Mouse (Mus musculus): ENCODE results near the gene Phf10. TPM values are rescaled to one million over a fixed set of nuclear protein-coding genes. Genes with fewer than 3 reads are reported as not detected.

The Phf10 gene
- 20.7 and 33.5 TPM in 2 replicates for polyA plus RNA-seq (2015; fragmentation: Nextera tagmentation; extraction: Ambion mirVana)

GRCm38 (mm10) chr17:14960951-14961556 lies at the start of gene Phf10:
Gene Phf10, minus strand, starts transcription at chr17:14961273.

GRCm38 (mm10) chr17:15009706-15010413 lies 48.8 kb upstream of the Phf10 start, which contains the start of gene Gm3435:
Gene Gm3435, plus strand, starts transcription at chr17:15010176.

GRCm38 (mm10) chr17:14978362-14979038 lies 17.4 kb upstream of the Phf10 start, which contains the start of the genes 9030025P20Rik and Gm3417:
Gene 9030025P20Rik, plus strand, starts transcription at chr17:14978468.
Gene Gm3417, minus strand, starts transcription at chr17:14978790.

GRCm38 (mm10) chr17:14943009-14943728 lies 17.9 kb downstream of the Phf10 start, which contains the start of the genes Wdr27 and 1600012H06Rik:
Gene Wdr27, minus strand, starts transcription at chr17:14943158.
Gene 1600012H06Rik, plus strand, starts transcription at chr17:14943184.

Other genes starting within 250 kb of the Phf10 start
- 30.4 and 37.2 TPM in 2 replicates for gene Wdr27, start 18.1 kb downstream of the Phf10 start, polyA plus RNA-seq (2015; fragmentation: Nextera tagmentation; extraction: Ambion mirVana)
- 47.4 and 48.2 TPM in 2 replicates for gene 1600012H06Rik, start 18.1 kb downstream of the Phf10 start, polyA plus RNA-seq (2015; fragmentation: Nextera tagmentation; extraction: Ambion mirVana)
- 4.7 and 12.5 TPM in 2 replicates for gene 9030025P20Rik, start 17.2 kb upstream of the Phf10 start, polyA plus RNA-seq (2015; fragmentation: Nextera tagmentation; extraction: Ambion mirVana)
- gene Gm3417, start 17.5 kb upstream of the Phf10 start, polyA plus RNA-seq (2015; fragmentation: Nextera tagmentation; extraction: Ambion mirVana) = 1.4 TPM in 1 of 2 replicates, not detected in the other
- gene Gm3435, start 48.9 kb upstream of the Phf10 start, polyA plus RNA-seq (2015; fragmentation: Nextera tagmentation; extraction: Ambion mirVana) = 10.1 and 13.6 TPM in 2 replicates
- 30.3 and 63.1 TPM in 2 replicates for gene Ermard, start 79.9 kb upstream of the Phf10 start, polyA plus RNA-seq (2015; fragmentation: Nextera tagmentation; extraction: Ambion mirVana)
- gene Tcte3, start 80.2 kb upstream of the Phf10 start, polyA plus RNA-seq (2015; fragmentation: Nextera tagmentation; extraction: Ambion mirVana) = 2.6 and 4.3 TPM in 2 replicates
- gene Gm3448, start 80.3 kb upstream of the Phf10 start, polyA plus RNA-seq (2015; fragmentation: Nextera tagmentation; extraction: Ambion mirVana) = 1.4 and 2.3 TPM in 2 replicates